Mouse (Mus musculus) heart, adult 8-10 months (tissue): ENCODE data around the gene Prim2. TPM values are rescaled to one million over a fixed set of nuclear protein-coding genes. Genes with fewer than 3 reads are reported as not detected.

ENCODE experiments used
- DNase-seq: peaks from one replicate; pipeline ENCODE4 v3.0.0; 2022; ENCODE audit warnings: low spot score
- total RNA-seq, 4 experiments: library from RNA; stranded (reverse); gene quantifications; 2 replicates each; pipeline ENCODE4 v1.2.4; 2022

Prim2 gene
- total RNA-seq, 4 experiments from 2014 or later, result 1.5 to 2.4 (median 1.8) TPM

GRCm38 (mm10) chr1:33556638-33557037, 113.0 kb downstream of the Prim2 start:
- DNase-seq, result no peak

- DNase-seq, result no peak
Measured at GRCm38 (mm10) chr1:33555626-33556025, 114.0 kb downstream of the Prim2 start.

- no peak for DNase-seq
Measured at GRCm38 (mm10) chr1:33551350-33551749, 118.2 kb downstream of the Prim2 start.

GRCm38 (mm10) chr1:33541708-33542107, 127.9 kb downstream of the Prim2 start:
- DNase-seq, result no peak

GRCm38 (mm10) chr1:33537948-33538347, 131.6 kb downstream of the Prim2 start:
- DNase-seq, result no peak

- DNase-seq, result no peak
Measured at GRCm38 (mm10) chr1:33536272-33537004, 133.2 kb downstream of the Prim2 start.

GRCm38 (mm10) chr1:33535140-33535686, 134.4 kb downstream of the Prim2 start:
- no peak for DNase-seq

GRCm38 (mm10) chr1:33531860-33532259, 137.7 kb downstream of the Prim2 start:
- DNase-seq, result no peak

- DNase-seq, result no peak
Measured at GRCm38 (mm10) chr1:33531097-33531856, 138.3 kb downstream of the Prim2 start.

GRCm38 (mm10) chr1:33530491-33530890, 139.1 kb downstream of the Prim2 start:
- DNase-seq, result no peak

- DNase-seq, result no peak
Measured at GRCm38 (mm10) chr1:33529543-33530232, 139.9 kb downstream of the Prim2 start.

GRCm38 (mm10) chr1:33527352-33527863, 142.2 kb downstream of the Prim2 start:
- no peak for DNase-seq

- DNase-seq, result no peak
Measured at GRCm38 (mm10) chr1:33523223-33523622, 146.4 kb downstream of the Prim2 start.

- no peak for DNase-seq
Measured at GRCm38 (mm10) chr1:33515124-33515523, 154.5 kb downstream of the Prim2 start.

- no peak for DNase-seq
Measured at GRCm38 (mm10) chr1:33511310-33511709, 158.3 kb downstream of the Prim2 start.

- no peak for DNase-seq
Measured at GRCm38 (mm10) chr1:33504371-33504770, 165.2 kb downstream of the Prim2 start.

GRCm38 (mm10) chr1:33502890-33503289, 166.7 kb downstream of the Prim2 start:
- peak; percentile 7 for DNase-seq

GRCm38 (mm10) chr1:33502298-33502697, 167.3 kb downstream of the Prim2 start:
- DNase-seq, result no peak

GRCm38 (mm10) chr1:33500111-33500510, 169.5 kb downstream of the Prim2 start:
- no peak for DNase-seq

- DNase-seq, result no peak
Measured at GRCm38 (mm10) chr1:33499603-33500002, 170.0 kb downstream of the Prim2 start.

- no peak for DNase-seq
Measured at GRCm38 (mm10) chr1:33496128-33496527, 173.5 kb downstream of the Prim2 start.

- no peak for DNase-seq
Measured at GRCm38 (mm10) chr1:33495586-33495985, 174.0 kb downstream of the Prim2 start.
